Mouse (Mus musculus) MEL (cell line): ENCODE data around the gene Apmap.

Experiments
- CHD2 ChIP-seq: IDR thresholded peaks from 2 replicates; pipeline ENCODE4 v1.6.1; 2011; ENCODE audit warnings: low read length, improper control_type of control experiment
- CTCF ChIP-seq, 3 experiments: IDR thresholded peaks in 2 of 3; conservative IDR thresholded peaks in 1 of 3; 2 replicates each; pipeline ENCODE4 v1.5.1; 2011 to 2012; ENCODE audit warnings: low read length in 3 of 3, low read depth in 2 of 3, mild to moderate bottlenecking in 2 of 3, improper control_type of control experiment in 1 of 3, inconsistent platforms in 1 of 3, mixed read lengths in 1 of 3, moderate library complexity in 1 of 3; ENCODE audit not compliant: control insufficient read depth in 1 of 3, insufficient read depth in 1 of 3, poor library complexity in 1 of 3, severe bottlenecking in 1 of 3
- E2F4 ChIP-seq: IDR thresholded peaks from 2 replicates; pipeline ENCODE4 v1.6.1; 2011; ENCODE audit warnings: low read depth, low read length, improper control_type of control experiment, borderline replicate concordance
- EP300 ChIP-seq, 2 experiments: IDR thresholded peaks; 2 replicates each; pipeline ENCODE4 v1.6.1; 2011; ENCODE audit warnings: improper control_type of control experiment in 2 of 2, low read length in 2 of 2, low read depth in 1 of 2, mild to moderate bottlenecking in 1 of 2
- GABPA ChIP-seq: IDR thresholded peaks from 2 replicates; pipeline ENCODE4 v1.6.1; 2012; ENCODE audit warnings: low read depth, mild to moderate bottlenecking, inconsistent platforms, low read length, improper control_type of control experiment, moderate library complexity
- GATA1 ChIP-seq: IDR thresholded peaks from 2 replicates; pipeline ENCODE4 v1.6.1; 2011; ENCODE audit warnings: low read depth, low read length, improper control_type of control experiment
- JUND ChIP-seq: IDR thresholded peaks from 2 replicates; pipeline ENCODE4 v1.6.1; 2011; ENCODE audit warnings: low read depth, mild to moderate bottlenecking, improper control_type of control experiment, low read length
- NRF1 ChIP-seq: IDR thresholded peaks from 2 replicates; pipeline ENCODE4 v1.6.1; 2014; ENCODE audit warnings: low read depth, mild to moderate bottlenecking, inconsistent platforms, low read length, improper control_type of control experiment, moderate library complexity; ENCODE audit not compliant: poor library complexity, insufficient read depth, severe bottlenecking
- POLR2A ChIP-seq, 2 experiments: IDR thresholded peaks; 2 replicates each; pipeline ENCODE4 v1.6.1; 2011 to 2012; ENCODE audit warnings: low read length in 2 of 2, mild to moderate bottlenecking in 2 of 2, control low read depth in 1 of 2, improper control_type of control experiment in 1 of 2, low read depth in 1 of 2, moderate library complexity in 1 of 2; ENCODE audit not compliant: control insufficient read depth in 1 of 2, insufficient read depth in 1 of 2, poor library complexity in 1 of 2
- RAD21 ChIP-seq: IDR thresholded peaks from 2 replicates; pipeline ENCODE4 v1.6.1; 2011; ENCODE audit warnings: mild to moderate bottlenecking, low read depth, low read length, improper control_type of control experiment
- UBTF ChIP-seq: IDR thresholded peaks from 2 replicates; pipeline ENCODE4 v1.6.1; 2012; ENCODE audit warnings: low read depth, mild to moderate bottlenecking, inconsistent platforms, low read length, improper control_type of control experiment, moderate library complexity, borderline replicate concordance; ENCODE audit not compliant: insufficient read depth
- USF1 ChIP-seq: IDR thresholded peaks from 2 replicates; pipeline ENCODE4 v1.6.1; 2014; ENCODE audit warnings: low read depth, mild to moderate bottlenecking, inconsistent platforms, low read length, improper control_type of control experiment, moderate library complexity
- ZNF384 ChIP-seq: IDR thresholded peaks from 2 replicates; pipeline ENCODE4 v1.6.1; 2012; ENCODE audit warnings: low read depth, mild to moderate bottlenecking, inconsistent platforms, low read length, improper control_type of control experiment

- TF ChIP-seq CTCF (IDR thresholded peaks at IDR 0.05 in 2 of 3, conservative IDR thresholded peaks at IDR 0.05 in 1 of 3; ENCODE audit: control insufficient read depth in 1 of 3, insufficient read depth in 1 of 3, low read depth in 2 of 3, low read length in 3 of 3, poor library complexity in 1 of 3, severe bottlenecking in 1 of 3) (no peak), CHD2 (no peak), EP300 (IDR thresholded peaks at IDR 0.05; ENCODE audit: low read depth in 1 of 2, low read length in 2 of 2) (no peak), NRF1 (no peak), USF1 (no peak), GATA1 (no peak), UBTF (no peak), E2F4 (no peak), JUND (no peak), ZNF384 (no peak), POLR2A (IDR thresholded peaks at IDR 0.05; ENCODE audit: control insufficient read depth in 1 of 2, insufficient read depth in 1 of 2, low read depth in 1 of 2, low read length in 2 of 2, poor library complexity in 1 of 2) (no peak), RAD21 (no peak), GABPA (no peak)
Measured at GRCm38 (mm10) chr2:150635877-150636446, 27.6 kb upstream of the Apmap start.
